Mouse (Mus musculus) adrenal gland, postnatal 25 days (tissue): ENCODE measurements around the gene Gsta4. TPM values are rescaled to one million over a fixed set of nuclear protein-coding genes. Genes with fewer than 3 reads are reported as not detected.
"Not testable (repeated sequence)": the region's sequence is repeated elsewhere in the genome, so short reads cannot be mapped to it uniquely, and the experiment has no call there.

ENCODE experiments used
- DNase-seq: peaks from one replicate; pipeline ENCODE4 v3.0.0; 2021; ENCODE audit warnings: mixed read lengths
- long read RNA-seq: library from polyadenylated mRNA; stranded (forward); transcript quantifications from one replicate; pipeline ENCODE4 v2.0.0, GENCODE M21; 2021
- total RNA-seq: library from RNA; stranded (reverse); gene quantifications from 2 replicates; pipeline ENCODE4 v1.2.3, GENCODE M21; 2021

Gsta4 gene
- total RNA-seq = 33.4 and 39.6 TPM in 2 replicates
- long read RNA-seq, transcript Gsta4-201 (7 exons, 977 nt) = major isoform, 25 of 27 reads
- long read RNA-seq, partial matches to known transcripts = 1 of 27 reads
- long read RNA-seq, other reads (novel, unspliced or antisense) = 1 of 27 reads

DNA sequence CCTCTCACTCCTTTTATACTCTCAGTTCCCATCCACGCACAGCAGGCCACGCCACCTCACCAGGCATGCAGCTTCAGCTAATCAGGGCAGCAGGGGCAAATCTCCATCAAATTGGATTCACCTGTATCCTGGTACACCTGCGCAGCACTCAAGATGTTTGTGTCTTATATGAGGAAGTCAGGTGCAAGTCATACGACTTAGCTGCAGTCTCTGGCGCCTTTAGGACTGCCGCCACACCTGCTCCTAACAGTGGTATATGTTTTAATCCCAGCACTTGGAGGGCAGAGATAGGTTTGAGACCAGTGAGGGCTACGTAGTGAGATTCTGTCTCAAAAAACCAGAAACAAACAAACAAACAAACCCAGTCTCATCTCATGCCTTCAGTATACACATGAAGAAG, at the start of gene Gsta4:
Gene Gsta4 (plus strand): TSS at position 301 of the 400 bp plus-strand sequence.
- DNase-seq = not testable (repeated sequence)

DNA sequence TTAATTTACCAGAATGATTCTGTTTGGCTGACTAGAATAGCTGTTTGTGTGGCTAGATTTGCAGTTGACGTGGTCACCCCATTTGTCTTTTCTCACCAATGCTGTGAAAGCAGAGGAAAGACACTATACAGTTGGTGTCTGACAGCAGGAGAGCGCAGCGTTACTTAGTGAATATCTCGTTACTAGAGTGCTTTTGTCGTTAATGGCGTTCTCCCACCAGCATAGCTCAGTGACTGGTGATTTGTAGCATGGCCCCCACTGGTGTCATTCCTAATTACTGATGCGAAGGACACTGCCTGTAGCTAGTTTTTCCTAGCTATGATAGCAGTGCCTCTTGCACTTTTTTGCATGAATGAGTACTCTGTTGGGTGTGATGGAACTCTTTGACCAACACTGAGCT, 46.9 kb upstream of the Gsta4 start:
- DNase-seq = no peak

DNA sequence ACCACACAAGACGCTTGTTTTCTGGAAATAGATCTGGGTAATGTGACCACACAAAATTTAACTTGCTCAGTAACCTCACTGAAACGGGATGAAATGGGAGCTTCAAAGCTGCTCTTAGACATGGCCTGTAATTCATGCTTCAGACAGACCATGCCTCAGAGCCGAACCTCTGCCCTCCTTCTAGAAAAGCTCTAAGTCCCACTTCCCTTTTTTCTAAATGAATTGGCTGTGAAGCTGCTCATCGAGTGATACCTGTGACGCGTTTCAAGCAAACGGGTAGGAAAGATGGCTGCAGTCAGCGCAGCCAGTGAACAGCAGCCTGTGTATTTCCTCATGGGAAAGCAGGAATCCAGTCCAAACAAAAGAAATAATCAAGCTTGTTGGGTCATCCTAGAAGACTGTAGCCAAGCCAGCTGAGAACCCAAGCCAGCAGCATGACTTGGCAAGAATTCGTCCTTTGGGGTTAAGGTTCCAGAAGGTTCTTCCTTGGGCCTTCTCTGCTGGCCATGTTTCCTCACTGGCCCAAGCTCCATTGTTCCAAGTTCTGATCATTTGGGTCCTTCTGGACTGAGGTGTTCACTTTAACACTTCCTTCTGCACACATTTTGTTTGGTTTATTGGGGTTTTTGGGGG, 44.4 kb upstream of the Gsta4 start:
- no peak for DNase-seq

DNA sequence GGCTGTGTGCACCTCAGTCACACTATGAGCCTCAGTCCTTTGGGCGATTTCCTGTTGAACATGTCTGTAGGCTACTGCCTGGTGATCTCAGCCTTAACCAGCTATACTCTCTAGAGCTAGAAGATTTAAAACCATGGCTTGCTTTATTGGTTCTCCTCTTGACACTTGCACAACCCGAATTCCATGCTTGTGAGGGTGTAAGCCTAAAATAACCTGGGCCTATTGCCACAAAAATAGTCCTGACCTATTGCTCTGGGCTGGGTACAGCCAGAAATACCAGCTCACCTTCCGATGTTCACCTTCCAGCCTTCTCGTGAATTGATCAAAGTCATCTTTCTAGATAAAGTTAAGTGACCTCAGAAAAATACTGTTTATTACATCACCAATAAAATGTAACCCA, 43.1 kb upstream of the Gsta4 start:
- DNase-seq = no peak

DNA sequence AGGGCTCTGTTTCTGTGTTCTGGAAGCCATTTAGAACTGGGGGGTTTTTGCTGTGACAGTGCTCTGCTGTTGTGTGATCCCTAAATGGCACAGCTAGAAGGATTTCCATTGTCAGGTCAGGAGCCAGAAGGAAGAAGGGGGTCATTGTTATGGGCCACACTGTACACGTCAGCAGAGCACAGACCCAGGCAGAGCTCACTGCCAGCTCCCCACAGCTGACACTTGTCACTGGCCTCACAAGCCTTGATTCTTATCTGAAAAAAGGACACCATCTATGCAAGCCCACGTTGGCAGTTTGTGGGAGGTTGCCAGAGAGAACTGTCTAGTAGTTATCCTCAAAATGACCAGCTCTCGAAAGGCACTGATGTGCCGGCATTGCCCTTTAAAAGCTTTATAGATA, 36.5 kb upstream of the Gsta4 start:
- no peak for DNase-seq

DNA sequence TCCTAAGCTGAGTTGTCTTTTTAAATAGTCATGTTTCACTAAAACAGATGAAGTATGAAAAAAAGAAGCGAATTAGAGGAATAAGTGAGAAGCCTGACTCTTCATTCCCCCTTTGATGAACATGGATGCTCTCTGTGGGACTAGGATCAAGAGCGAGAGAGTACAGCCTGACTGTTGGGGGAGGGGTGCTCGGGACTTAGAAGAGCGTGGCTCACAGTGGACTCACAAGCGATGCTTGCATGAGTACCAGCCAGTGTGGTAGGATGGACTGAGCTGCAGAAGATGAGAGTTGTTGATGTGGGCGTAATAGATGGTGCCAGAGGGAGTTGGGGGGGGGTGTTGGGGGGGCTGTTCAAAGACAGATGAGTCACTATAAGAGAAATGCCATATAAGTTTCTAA, 35.9 kb upstream of the Gsta4 start:
- DNase-seq = no peak

DNA sequence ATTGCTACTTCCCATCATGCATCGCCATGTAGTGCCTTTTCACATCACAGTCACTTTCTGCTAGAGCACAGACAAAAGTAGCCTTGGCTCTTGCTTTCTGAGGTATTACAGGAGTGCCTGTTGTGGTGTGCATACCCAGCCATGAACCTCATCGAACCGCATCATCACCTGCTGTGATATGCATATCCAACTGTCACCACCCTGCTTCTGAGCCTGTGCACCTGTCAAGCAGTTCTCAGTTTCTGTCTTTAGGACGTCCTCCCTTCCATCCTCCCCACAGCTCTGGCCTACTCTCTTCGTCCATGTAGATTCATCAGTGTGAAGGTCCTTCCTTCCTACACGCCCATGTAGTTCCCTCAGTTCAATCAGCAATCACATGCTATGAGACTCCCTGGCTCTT, 34.4 kb upstream of the Gsta4 start:
- no peak for DNase-seq

DNA sequence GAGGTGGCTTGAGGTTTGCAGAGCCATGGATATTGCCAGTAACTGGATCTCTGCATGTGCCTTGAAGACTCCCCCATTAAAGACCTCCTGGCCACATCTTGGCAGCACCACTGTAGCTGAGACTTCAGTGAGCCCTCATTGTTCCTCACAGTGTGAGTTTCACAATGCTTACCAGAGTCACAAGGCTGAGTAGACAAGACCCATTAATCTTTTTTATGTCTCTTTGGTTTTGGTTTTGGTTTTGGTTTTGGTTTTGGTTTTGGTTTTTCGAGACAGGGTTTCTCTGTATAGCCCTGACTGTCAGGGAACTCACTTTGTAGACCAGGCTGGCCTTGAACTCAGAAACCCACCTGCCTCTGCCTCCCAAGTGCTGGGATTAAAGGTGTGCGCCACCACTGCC, 32.8 kb upstream of the Gsta4 start:
- DNase-seq = not testable (repeated sequence)

DNA sequence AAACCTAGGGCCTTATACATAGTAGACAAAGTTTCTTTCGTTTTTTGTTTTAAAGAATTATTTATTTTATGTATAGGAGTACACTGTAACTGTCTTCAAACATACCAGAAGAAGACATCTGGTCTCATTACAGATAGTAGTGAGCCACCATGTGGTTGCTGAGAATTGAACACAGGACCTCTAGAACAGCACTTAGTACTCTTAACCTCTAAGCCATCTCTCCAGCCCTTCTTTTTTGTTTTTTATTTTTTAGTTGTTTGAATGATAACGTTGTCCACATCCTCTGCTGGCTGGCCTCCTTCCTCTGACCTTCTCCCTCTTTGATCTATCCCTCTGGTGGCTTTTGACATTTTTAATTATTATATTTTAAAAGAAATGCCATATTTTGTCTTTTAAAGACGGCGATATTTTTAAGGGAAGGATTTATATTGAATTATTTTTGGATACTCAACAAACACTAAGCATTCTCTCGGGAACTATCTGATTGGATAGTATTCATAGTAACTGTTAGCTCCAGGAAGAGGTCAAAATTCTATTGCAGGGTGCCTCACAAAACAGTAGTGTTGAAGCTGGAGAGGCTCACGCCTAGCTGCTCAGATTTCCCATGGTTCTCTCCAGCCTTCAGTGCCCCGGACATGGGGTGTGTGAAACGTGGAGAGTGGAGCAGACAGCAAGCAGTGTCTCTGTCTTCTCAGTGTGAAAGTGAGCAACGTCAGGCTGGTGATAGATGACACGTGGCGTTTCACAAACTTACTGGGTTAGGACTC, 28.2 kb upstream of the Gsta4 start:
- no peak for DNase-seq

DNA sequence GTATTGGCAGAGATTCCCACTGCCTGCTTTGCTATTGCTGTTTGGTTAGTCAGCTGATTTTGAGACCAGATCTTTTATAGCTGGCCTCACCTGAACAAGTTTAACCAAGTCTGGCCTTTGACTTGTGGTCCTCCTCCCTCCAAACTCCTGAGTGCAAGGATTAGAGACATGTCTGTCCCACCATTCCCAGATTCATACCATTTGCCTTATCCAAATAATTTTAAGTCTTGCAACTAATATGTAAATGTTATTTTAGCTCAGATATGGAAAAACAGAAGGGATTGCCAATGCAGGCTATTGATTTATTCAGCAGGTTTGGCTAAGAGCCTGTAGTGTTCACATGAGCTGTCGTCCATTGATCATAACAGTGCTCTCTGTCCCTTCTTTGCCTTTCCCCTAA, 25.4 kb upstream of the Gsta4 start:
- no peak for DNase-seq

DNA sequence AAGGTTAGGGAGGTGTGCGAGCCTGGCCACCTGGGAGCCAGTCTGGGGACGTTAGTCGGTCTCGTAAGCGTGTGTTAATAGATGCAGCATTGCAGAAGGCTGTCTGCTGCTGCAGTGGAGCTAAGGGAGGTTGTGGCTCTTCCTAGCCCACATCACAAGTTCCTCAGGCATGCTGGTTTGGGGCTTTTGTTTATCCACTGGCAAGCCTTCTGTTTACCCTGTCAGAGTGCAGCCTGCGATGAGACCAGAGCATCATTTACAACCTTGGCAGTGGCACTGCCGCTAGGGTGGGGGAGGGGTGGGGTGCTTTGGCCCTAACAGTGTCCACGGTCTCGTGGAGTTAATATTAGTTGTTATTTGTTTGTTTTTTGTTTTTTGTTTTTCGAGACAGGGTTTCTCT, 19.3 kb upstream of the Gsta4 start:
- DNase-seq = no peak

DNA sequence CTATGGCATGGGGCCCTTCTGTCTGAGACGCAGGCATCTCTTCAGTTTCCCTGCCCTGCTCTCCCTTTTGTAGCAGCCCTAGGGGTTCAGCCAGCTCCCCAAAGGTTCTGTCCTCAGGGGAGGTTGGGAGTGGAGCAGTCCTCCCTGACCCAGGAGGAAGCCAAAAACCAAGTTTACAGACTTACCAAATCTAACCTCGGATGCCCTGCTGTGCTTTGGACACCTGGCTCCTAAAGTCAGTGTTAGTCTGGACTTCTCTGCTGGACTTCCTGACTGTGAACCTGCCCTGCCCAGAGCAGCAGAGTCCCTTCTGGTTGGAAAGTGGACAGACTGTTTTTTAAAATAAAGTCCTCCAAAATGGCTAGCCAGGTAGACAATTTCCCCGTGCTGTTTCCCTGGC, 17.8 kb upstream of the Gsta4 start:
- DNase-seq = no peak

DNA sequence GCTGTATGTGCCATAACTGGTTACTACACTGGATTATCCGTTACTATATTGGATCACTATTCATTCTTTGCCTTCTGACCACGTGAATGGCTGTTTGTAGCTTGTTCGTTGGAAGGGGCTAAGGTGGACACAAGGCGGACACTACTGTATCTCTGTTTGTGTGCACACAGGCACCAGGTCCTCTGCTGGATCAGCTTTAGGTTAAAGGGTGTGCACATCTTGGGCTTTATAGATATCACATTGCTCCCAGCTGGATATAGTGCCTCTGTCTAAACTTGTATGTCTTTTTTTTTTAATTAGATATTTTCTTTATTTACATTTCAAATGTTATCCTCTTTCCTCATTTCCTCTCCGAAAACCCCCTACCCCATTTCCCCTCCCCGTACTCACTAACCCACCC, 17.1 kb upstream of the Gsta4 start:
- no peak for DNase-seq

DNA sequence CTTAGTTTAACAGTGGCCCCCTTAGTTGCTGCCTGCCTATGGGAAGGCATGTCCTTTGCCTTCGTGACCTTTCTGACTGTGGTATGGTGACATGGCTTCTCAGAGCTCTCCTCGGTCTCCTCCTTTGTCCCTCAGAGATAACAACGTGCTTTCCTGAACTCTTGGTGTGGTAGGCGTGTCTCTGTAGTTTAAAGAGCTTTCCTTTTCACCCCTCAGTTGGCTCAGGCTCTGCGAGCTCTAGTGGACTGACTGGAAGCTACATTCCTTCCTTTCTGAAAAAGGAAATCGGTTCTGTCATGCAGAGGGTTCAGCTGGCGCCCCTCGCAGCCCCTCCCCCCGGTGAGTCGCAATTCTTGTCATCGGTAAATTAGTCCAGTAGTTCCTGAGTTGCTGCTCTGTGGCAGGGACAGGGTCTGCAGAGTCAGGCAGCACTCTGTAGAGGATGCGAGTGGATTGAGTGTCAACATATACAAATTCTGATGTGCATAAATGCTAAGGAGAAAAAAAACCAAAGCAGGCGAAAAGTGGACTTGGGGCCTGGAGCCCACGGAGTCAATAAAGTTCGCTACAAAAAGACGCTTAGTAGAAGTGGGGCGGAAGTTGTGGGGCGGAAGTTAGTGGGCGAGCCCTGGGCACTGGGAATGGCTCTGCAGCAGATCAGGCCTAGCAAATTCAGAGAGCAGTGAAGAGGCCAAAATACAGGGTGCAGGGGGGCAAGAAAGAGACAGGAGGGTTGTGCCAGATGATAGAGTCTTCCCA, 15.7 kb upstream of the Gsta4 start:
- no peak for DNase-seq

DNA sequence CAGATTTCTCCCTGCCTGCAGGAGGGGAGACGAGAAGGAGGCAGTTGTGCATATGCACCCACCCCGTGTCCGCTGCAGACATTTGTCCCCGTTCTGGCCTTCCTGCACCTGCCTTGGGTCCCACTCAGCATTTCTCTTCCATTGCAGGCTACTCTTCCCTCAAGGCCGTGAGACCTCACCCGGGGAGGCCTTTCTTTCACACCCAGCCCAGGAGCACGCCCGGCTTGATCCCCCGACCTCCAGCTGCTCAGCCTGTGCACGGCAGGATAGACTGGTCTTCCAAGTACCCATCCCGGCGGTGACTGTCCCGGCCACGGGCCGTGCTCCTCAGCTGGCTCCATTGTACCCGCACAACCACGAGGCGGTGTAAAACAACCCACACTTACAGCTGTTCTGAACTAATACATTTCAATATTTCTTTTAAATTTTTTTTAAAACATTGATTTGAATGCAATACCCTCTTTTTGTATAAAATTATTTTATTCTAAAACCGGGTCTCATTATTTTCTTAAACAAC, 15.1 kb upstream of the Gsta4 start:
- no peak for DNase-seq

DNA sequence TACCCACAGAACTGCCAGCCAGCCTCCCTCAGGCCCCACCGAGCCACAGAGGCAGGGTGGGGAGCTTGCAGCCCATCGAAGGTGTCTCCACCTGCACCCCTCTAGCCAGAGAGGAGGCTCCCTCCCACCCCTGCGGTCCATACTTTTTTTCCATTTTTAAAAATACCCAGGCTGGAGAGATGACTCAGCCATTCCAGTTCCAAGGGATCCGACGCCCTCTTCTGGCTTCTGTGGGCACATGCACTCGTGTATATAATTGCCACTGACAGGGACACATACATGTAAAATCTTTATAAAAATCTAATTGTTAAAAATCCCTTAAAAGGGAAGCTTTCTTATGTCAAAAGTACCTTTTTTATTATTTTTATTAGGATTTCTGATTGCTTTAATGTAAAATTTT, 13.7 kb upstream of the Gsta4 start:
- DNase-seq = no peak

DNA sequence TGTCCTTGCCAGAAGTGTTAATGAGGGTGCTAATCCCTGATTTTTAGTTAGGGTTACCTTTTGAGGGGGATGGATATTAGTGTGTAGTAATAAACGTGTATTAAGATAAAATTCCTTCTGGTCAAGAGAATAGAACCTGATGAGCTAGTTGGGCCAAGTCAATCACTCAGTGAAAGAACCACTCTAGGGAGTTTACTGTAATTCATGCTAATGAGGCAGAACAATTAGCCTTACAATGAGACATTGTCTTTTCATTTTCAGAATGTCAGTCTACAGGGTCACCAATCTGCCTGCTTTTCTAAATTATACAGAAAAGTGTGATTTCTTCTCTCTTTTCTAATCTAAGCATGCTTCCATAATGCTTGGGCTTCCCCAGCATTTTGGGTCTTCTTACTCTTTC, 8.6 kb upstream of the Gsta4 start:
- DNase-seq = no peak

DNA sequence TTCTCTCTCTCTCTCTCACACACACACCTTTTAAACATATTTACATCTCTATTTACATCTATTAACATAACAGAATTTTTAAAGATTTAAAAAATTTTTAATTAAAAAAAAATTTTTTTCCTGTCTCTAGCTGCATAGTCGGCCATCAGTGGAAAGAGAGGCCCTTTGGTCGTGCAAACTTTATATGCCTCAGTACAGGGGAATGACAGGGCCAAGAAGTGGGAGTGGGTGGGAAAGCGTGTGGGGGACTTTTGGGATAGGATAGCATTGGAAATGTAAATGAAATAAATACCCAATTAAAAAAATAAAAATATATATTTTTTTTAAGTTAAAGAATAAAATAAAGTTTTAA, 7.7 kb upstream of the Gsta4 start:
- not testable (repeated sequence) for DNase-seq

DNA sequence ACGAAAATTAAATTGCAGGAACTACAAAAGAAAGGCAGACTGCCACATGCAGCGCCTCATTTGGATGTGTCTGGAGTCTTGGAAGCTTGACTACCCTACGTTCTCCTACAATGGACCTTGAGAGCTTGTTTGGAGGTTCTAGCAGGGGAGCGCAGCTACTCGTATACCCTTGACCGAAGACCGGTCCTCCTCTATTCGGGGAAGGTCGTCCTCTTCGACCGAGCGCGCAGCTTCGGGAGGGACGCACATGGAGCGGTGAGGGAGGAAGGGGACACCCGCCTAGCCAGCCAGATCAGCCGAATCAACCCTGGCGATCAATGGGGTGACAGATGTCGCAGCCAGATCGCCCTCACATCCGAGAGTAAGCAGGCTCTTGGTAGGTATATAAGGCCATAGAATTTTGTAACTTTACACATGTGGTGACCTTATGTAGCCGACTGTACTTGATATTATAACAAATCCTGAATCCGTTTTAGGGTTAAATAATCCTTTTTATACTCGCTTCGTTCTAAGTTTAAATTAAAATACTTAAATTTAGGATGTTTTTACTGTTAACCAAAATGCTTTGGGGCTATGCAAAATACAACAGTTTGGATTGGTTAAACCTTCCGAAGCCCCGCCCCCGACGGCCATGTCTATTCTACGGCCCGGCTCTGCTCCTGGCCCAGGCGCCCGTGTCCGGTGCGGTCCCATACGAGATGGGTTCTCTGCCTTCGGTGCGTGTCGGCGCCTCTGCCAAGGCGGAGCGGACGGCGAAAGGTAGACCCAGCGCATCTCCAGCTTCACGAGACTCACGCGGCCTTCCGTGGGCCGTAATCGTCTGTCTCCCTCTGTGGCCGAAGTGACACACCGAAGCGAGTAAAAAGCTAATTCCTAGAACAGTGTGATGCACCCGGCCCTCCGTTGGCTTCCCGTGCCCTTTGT, 7.0 kb upstream of the Gsta4 start:
- peak; percentile 97 for DNase-seq

DNA sequence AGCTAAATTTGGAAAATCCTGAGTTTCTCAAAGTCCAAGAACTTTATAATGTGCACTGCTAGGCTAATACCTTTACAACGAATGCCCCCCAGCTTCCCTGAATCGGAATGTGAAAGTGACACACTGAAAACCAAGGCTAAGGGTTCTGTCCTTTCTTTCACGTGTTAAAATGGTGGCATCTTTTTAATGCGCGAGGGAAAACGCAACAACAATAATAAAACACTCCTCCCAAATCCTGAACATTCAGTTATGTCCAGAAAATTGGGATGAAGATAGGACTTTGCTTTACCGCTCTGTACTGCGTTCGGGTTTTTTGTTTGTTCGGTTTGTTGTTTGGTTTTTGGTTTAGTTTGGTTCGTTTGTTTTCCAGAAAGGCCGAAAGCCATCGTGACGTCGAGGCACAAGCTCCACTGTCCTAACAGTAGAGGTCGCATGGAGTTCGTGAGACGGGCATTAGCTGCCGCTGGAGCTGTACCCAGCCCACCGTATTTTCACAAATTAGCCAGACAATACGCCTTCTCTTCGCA, 6.3 kb upstream of the Gsta4 start:
- DNase-seq = peak; percentile 51

DNA sequence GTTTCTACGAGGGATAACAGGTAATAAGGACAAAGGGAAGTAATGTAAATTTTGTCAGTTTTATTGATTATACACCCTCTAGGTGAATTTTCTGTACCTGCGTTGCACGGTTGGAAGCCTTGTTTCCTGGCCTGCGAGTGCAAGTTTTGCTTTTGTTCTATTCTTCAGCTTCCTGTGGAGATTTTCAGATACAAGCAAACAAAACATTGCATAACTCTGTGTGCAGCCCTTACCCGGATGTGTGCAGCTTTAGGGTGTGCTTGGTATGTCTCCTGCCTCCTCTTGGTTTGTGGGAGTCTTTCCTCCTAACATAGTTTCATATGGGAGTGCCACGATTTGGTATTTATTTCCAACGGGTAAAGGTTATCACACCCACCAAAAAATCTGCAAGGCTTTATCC, 5.7 kb upstream of the Gsta4 start:
- no peak for DNase-seq

DNA sequence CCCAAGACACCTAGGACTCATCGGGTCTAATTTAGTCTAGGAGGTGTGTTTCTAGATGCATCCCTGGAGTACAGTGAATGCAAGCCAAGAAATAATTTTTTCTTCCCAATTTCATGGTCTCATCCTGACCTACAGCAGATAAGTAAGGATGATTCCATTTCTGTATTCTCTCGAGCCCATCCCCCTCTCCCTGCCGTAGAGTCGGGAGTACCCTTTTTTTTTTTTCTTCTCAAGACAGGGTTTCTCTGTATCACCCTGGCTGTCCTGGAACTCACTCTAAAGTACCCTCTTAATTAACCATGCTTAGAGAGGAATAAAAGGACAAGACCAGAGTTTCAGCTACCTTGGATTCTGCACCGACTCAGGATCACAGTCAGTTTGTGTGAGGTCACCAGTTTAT, 4.4 kb upstream of the Gsta4 start:
- DNase-seq = no peak
